Mouse (Mus musculus) neural tube, embryonic 13.5 days (tissue): ENCODE measurements around the gene Utf1. TPM values are rescaled to one million over a fixed set of nuclear protein-coding genes. Genes with fewer than 3 reads are reported as not detected.
A peak's percentile ranks its signal among the peaks of the same experiment; 100 is the strongest.

Experiments used
- ATAC-seq: fragments of 200-750 bp; cut with Nextera tagmentation; 2 replicates; pipeline ENCODE4 v1.8.0; 2017; ENCODE audit warnings: low read depth, mild to moderate bottlenecking, moderate TSS enrichment, moderate library complexity
- H3K27ac ChIP-seq: fragments of 300-500 bp; sonication (generic); replicated peaks from 2 replicates; pipeline ENCODE4 v1.5.1; 2015; ENCODE audit warnings: moderate library complexity, mild to moderate bottlenecking, inconsistent platforms
- H3K27me3 ChIP-seq: fragments of 300-500 bp; sonication (generic); 2 replicates; pipeline ENCODE4 v1.6.1; 2015; ENCODE audit warnings: mild to moderate bottlenecking, inconsistent platforms
- H3K36me3 ChIP-seq: fragments of 300-500 bp; sonication (generic); 2 replicates; pipeline ENCODE4 v1.6.1; 2015; ENCODE audit warnings: mild to moderate bottlenecking, inconsistent platforms
- H3K4me1 ChIP-seq: fragments of 300-500 bp; sonication (generic); replicated peaks from 2 replicates; pipeline ENCODE4 v1.6.1; 2015; ENCODE audit warnings: inconsistent platforms
- H3K4me2 ChIP-seq: fragments of 300-500 bp; sonication (generic); 2 replicates; pipeline ENCODE4 v1.6.1; 2015; ENCODE audit warnings: inconsistent platforms, mild to moderate bottlenecking, moderate library complexity
- H3K4me3 ChIP-seq: fragments of 300-500 bp; sonication (generic); 2 replicates; pipeline ENCODE4 v1.5.1; 2015; ENCODE audit warnings: mild to moderate bottlenecking, inconsistent platforms
- H3K9ac ChIP-seq: fragments of 300-500 bp; sonication (generic); 2 replicates; pipeline ENCODE4 v1.6.1; 2015; ENCODE audit warnings: moderate library complexity, mild to moderate bottlenecking, inconsistent platforms
- H3K9me3 ChIP-seq: fragments of 300-500 bp; sonication (generic); 2 replicates; pipeline ENCODE4 v1.6.1; 2016; ENCODE audit warnings: inconsistent platforms
- WGBS: fragments of 180-500 bp; shearing (Covaris S2); methylation state at CpG from one replicate; pipeline ENCODE4 v1.1.7; 2015; 5-methylcytosine and 5-hydroxymethylcytosine counted together
- polyA plus RNA-seq: library from polyadenylated mRNA; unstranded; fragments of >200 nt; fragmentation: Nextera tagmentation; extraction: Ambion mirVana; gene quantifications from 2 replicates; pipeline ENCODE4 v1.2.1, GENCODE M21; 2015

Utf1 gene
- polyA plus RNA-seq, 1 experiment from 2014 or later: not detected

DNA sequence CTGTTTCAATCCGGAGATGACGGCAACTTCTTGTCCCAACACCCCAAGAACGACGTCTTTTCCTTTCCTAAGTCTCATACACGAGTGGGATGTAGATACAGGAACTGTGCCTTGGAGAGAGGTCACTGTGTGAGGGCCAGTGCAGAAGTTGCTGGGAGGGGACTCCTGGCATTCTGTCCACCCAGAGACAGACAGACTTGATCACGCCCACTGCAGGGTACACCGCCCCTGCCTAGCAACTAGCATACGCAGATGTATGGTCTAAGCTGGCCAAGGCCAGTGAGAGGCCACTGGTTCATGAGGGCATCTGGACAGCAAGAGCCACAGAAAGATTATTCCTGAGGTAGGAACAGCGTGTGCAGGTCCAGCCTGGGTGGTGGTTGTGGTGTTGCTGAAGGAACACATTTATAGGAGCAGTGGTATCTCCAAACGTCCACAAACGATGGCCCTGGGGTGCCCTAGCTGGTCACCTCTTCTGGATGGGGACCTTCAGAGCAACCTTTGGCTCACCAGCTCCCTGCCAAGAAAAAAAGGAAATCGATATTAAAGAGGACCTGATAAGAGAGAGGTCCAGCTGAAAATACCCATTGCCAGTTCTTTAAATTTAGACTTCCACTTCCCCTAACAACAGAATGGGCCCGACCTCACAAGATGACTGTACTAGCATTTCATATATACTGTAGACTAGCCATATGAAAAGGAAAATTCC is 35.6 kb downstream of the Utf1 start:
- H3K36me3 ChIP-seq: peaks cover 10% of the 10 kb centered on the region; the same call in 1 of the 2 replicates
- H3K4me2 ChIP-seq: peak overlapping the region; percentile 75
- peak overlapping the region; percentile 67 for H3K9ac ChIP-seq
- peak overlapping the region; percentile 48 for H3K4me3 ChIP-seq
- no peaks in the 10 kb centered on the region for H3K27me3 ChIP-seq
- WGBS: 47% methylated on average over 13 of the region's 13 CpGs
- no peaks in the 10 kb centered on the region for H3K9me3 ChIP-seq
- H3K27ac ChIP-seq: no peak overlapping the region
- ATAC-seq: peak; percentile 66; the same call in 1 of the 2 replicates
- H3K4me1 ChIP-seq: peaks cover 12% of the 10 kb centered on the region

DNA sequence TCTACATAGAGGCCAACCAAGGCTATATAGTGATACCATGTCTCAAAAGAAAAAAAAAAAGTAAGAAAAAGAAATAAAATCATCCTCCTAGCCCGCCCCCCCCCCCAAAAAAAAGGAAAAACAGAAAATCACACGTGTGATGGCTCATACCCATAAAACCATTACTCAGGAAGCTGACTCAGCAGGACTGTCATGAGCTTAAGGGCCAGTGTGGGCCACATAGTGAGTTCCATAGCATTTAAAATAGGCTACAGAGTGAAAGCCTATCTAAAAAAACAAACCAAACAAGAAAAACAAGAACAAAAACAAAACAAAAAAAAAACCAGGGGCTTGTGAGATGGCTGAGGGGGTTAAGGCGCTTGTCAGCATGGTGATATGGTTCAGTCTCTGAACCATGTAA is 37.2 kb downstream of the Utf1 start:
- H3K9me3 ChIP-seq: no peaks in the 10 kb centered on the region
- H3K27me3 ChIP-seq: no peaks in the 10 kb centered on the region
- no peak overlapping the region for H3K4me2 ChIP-seq
- H3K4me1 ChIP-seq: peaks cover 12% of the 10 kb centered on the region
- H3K36me3 ChIP-seq: peaks cover 20% of the 10 kb centered on the region
- ATAC-seq: no peak
- no peak overlapping the region for H3K27ac ChIP-seq
- H3K4me3 ChIP-seq: no peak overlapping the region
- WGBS: 49% methylated on average over 3 of the region's 3 CpGs
- H3K9ac ChIP-seq: no peak overlapping the region

DNA sequence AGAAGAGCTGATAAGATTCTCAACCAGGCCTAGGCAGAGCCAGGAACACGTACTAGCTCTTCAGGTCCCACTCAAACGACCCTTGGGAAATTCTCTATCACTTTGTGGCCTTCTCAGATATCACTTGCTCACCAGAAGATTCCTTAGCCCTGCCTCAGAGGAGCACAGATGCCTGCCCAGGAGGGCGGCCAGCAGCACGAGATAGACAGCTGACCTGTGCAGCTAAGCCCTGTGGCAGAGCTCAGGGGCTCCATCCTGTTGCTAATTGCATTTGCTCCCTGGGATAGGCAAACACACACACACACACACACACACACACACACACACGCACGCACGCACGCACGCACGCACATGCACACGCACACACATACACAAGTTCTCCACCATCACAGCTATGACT is 38.5 kb downstream of the Utf1 start:
- H3K4me1 ChIP-seq: peaks cover 12% of the 10 kb centered on the region
- H3K4me3 ChIP-seq: no peak overlapping the region
- H3K9me3 ChIP-seq: no peaks in the 10 kb centered on the region
- no peak for ATAC-seq
- H3K9ac ChIP-seq: no peak overlapping the region
- 86% methylated on average over 11 of the region's 11 CpGs for WGBS
- H3K27me3 ChIP-seq: no peaks in the 10 kb centered on the region
- H3K27ac ChIP-seq: no peak overlapping the region
- H3K4me2 ChIP-seq: no peak overlapping the region
- peaks cover 31% of the 10 kb centered on the region for H3K36me3 ChIP-seq

GRCm38 (mm10) chr7:139984505-139984904 is 40.9 kb downstream of the Utf1 start:
- no peak overlapping the region for H3K4me2 ChIP-seq
- no peak overlapping the region for H3K4me3 ChIP-seq
- ATAC-seq: no peak
- H3K27me3 ChIP-seq: no peaks in the 10 kb centered on the region
- H3K9ac ChIP-seq: no peak overlapping the region
- no peaks in the 10 kb centered on the region for H3K4me1 ChIP-seq
- H3K27ac ChIP-seq: no peak overlapping the region
- H3K9me3 ChIP-seq: no peaks in the 10 kb centered on the region
- peaks cover 31% of the 10 kb centered on the region for H3K36me3 ChIP-seq
- WGBS: 91% methylated on average over 11 of the region's 11 CpGs

- Histone ChIP-seq H3K27me3 (no peaks in the 10 kb centered on the region), H3K36me3 (peaks cover 28% of the 10 kb centered on the region), H3K9me3 (no peaks in the 10 kb centered on the region), H3K27ac (no peak overlapping the region), H3K9ac (no peak overlapping the region), H3K4me1 (no peaks in the 10 kb centered on the region), H3K4me2 (no peak overlapping the region), H3K4me3 (no peak overlapping the region)
- ATAC-seq: no peak
- 90% methylated on average over 9 of the region's 9 CpGs for WGBS
These were observed 44.7 kb downstream of the Utf1 start for GRCm38 (mm10) chr7:139988272-139988671.

- Histone ChIP-seq H3K4me1 (no peaks in the 10 kb centered on the region), H3K9me3 (no peaks in the 10 kb centered on the region), H3K27ac (no peak overlapping the region), H3K27me3 (no peaks in the 10 kb centered on the region), H3K4me2 (no peak overlapping the region), H3K9ac (no peak overlapping the region), H3K36me3 (peaks cover 29% of the 10 kb centered on the region), H3K4me3 (no peak overlapping the region)
- ATAC-seq: no peak
- WGBS: 74% methylated on average over 8 of the region's 8 CpGs
These were observed 47.3 kb downstream of the Utf1 start for GRCm38 (mm10) chr7:139990864-139991394.

GRCm38 (mm10) chr7:139992406-139992805 is 48.8 kb downstream of the Utf1 start, which contains the start of gene Adam8:
Gene Adam8 (minus strand): TSS chr7:139992562.
- Histone ChIP-seq H3K27me3 (no peaks in the 10 kb centered on the region), H3K4me2 (no peak within 1 kb of the TSS), H3K9ac (no peak within 1 kb of the TSS), H3K9me3 (no peaks in the 10 kb centered on the region), H3K36me3 (peaks cover 33% of the 10 kb centered on the region), H3K4me1 (no peaks in the 10 kb centered on the region), H3K27ac (no peak within 1 kb of the TSS), H3K4me3 (no peak within 1 kb of the TSS)
- WGBS: 31% methylated on average over 7 of the region's 7 CpGs
- no peak for ATAC-seq

DNA sequence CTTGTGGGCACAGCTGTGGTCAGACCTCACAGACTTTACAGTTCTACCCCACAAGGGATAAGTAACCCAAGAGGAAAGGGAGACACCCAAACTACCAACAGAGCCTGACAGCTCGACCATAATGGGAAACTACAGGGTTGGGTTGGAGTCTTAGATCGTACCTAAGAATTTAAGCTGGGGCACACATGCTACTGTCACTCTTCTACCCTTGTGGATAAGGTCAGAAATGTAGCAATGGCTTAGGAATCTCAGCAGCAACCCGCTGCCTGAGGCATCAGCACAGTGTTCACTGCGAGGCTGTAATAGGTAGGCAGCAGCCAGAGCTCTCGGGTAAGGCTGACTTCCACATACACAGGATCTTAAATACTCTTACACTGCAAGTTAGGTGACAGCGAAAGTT is 49.9 kb downstream of the Utf1 start:
- Histone ChIP-seq H3K4me2 (no peak overlapping the region), H3K9ac (no peak overlapping the region), H3K27me3 (no peaks in the 10 kb centered on the region), H3K9me3 (no peaks in the 10 kb centered on the region), H3K4me1 (no peaks in the 10 kb centered on the region), H3K4me3 (no peak overlapping the region), H3K36me3 (peaks cover 44% of the 10 kb centered on the region), H3K27ac (no peak overlapping the region)
- 92% methylated on average over 6 of the region's 6 CpGs for WGBS
- ATAC-seq: no peak

GRCm38 (mm10) chr7:139994202-139994601 is 50.6 kb downstream of the Utf1 start:
- Histone ChIP-seq H3K4me2 (no peak overlapping the region), H3K27me3 (no peaks in the 10 kb centered on the region), H3K4me1 (no peaks in the 10 kb centered on the region), H3K9me3 (no peaks in the 10 kb centered on the region), H3K4me3 (no peak overlapping the region), H3K27ac (no peak overlapping the region), H3K36me3 (peaks cover 51% of the 10 kb centered on the region), H3K9ac (no peak overlapping the region)
- 81% methylated on average over 4 of the region's 4 CpGs for whole genome bisulfite sequencing
- ATAC-seq: no peak

DNA sequence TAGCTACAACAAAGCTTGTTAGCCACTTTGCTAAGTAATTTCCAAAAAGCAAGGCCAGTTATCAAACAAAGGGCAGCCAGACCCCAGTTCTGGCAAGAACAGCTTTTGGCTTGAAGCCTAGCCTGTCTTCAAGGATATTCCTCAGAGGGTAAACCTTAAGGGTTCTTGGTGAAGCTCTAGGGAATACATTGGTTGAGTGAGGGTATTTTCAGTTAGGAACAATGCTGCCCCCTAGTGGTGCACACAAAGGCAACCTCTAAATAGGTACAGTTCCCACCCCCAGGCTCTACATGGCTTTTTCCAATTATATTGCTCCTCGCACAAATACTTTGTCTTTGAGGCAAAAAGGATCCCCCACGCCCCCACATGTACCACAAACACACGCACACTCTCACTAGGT is 51.1 kb downstream of the Utf1 start:
- no peak overlapping the region for H3K4me2 ChIP-seq
- H3K4me3 ChIP-seq: no peak overlapping the region
- H3K27ac ChIP-seq: no peak overlapping the region
- H3K27me3 ChIP-seq: no peaks in the 10 kb centered on the region
- no peak overlapping the region for H3K9ac ChIP-seq
- peaks cover 54% of the 10 kb centered on the region for H3K36me3 ChIP-seq
- no peaks in the 10 kb centered on the region for H3K9me3 ChIP-seq
- no peaks in the 10 kb centered on the region for H3K4me1 ChIP-seq
- 37% methylated on average over 3 of the region's 3 CpGs for WGBS
- ATAC-seq: peak; percentile 32; the same call in 1 of the 2 replicates
